Mouse (Mus musculus) kidney, postnatal 0 days (tissue): ENCODE measurements at regions not wholly inside any gene's neighbourhood (a gene's known extent, or its start where the extent isn't known, plus 50 kb on each side); places are given as distances from the start of the nearest gene placed in this dataset.

ENCODE experiments used
- ATAC-seq: fragments of 200-750 bp; cut with Nextera tagmentation; replicated peaks from 2 replicates; pipeline ENCODE4 v1.8.0; 2017; ENCODE audit warnings: low read depth, moderate number of reproducible peaks, moderate TSS enrichment, moderate library complexity; ENCODE audit not compliant: low FRiP score
- DNase-seq: peaks from one replicate; pipeline ENCODE4 v3.0.0-alpha.2; 2016; ENCODE audit warnings: low spot score
- H3K27ac ChIP-seq: fragments of 300-500 bp; sonication (generic); 2 replicates; pipeline ENCODE4 v1.5.1; 2014; ENCODE audit warnings: mild to moderate bottlenecking
- H3K27me3 ChIP-seq: fragments of 300-500 bp; sonication (generic); 2 replicates; pipeline ENCODE4 v1.6.1; 2014; ENCODE audit warnings: low read length, mixed read lengths; ENCODE audit not compliant: insufficient read depth
- H3K36me3 ChIP-seq: fragments of 300-500 bp; sonication (generic); 2 replicates; pipeline ENCODE4 v1.6.1; 2014; ENCODE audit warnings: low read length, mixed read lengths; ENCODE audit not compliant: insufficient read depth
- H3K4me1 ChIP-seq: fragments of 300-500 bp; sonication (generic); replicated peaks from 2 replicates; pipeline ENCODE4 v1.6.1; 2014; ENCODE audit warnings: antibody characterized with exemption, low read length, mixed read lengths; ENCODE audit not compliant: insufficient read depth
- H3K4me2 ChIP-seq: fragments of 300-500 bp; sonication (generic); 2 replicates; pipeline ENCODE4 v1.6.1; 2014; ENCODE audit warnings: mild to moderate bottlenecking, low read length, moderate library complexity, mixed read lengths
- H3K4me3 ChIP-seq: fragments of 300-500 bp; sonication (generic); replicated peaks from 2 replicates; pipeline ENCODE4 v1.5.1; 2014; ENCODE audit warnings: low read depth, low read length
- H3K9ac ChIP-seq: fragments of 300-500 bp; sonication (generic); 2 replicates; pipeline ENCODE4 v1.6.1; 2014; ENCODE audit warnings: low read depth, low read length
- H3K9me3 ChIP-seq: fragments of 300-500 bp; sonication (generic); replicated peaks from 2 replicates; pipeline ENCODE4 v1.6.1; 2016; ENCODE audit warnings: low read length, inconsistent platforms, mixed read lengths
- CTCF ChIP-seq: IDR thresholded peaks from 2 replicates; pipeline ENCODE4 v1.5.1; 2016; ENCODE audit warnings: antibody characterized with exemption, low read depth, mild to moderate bottlenecking, moderate library complexity
- WGBS: fragments of 180-500 bp; shearing (Covaris S2); extraction: QIAGEN DNeasy Blood & Tissue Kit; methylation state at CpG from one replicate; pipeline ENCODE4 v1.1.7; 2014; 5-methylcytosine and 5-hydroxymethylcytosine counted together

DNA sequence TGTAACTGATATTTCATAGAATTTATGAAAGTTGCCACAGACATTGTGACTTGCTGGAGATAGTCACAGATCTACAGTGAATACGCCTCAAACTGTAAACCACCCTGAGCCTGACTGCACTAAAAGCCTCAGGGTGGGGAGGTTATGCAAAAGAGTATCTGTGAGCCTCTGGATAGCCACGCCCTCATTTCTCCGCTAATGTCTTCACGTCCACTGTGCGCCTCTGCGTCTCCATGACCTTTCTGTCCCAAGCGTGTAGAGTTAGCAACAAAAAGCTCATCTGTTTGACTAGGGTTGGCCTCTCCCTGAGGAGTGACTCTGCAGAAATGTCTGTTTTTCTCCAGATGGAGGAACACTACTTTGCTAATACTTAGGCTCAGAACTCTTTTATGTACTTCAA lies 170.8 kb upstream of the Gm49356 start:
- Histone ChIP-seq H3K9me3 (no peaks in the 10 kb centered on the region), H3K36me3 (no peaks in the 10 kb centered on the region), H3K27me3 (no peaks in the 10 kb centered on the region), H3K4me3 (no peak overlapping the region), H3K4me2 (no peak overlapping the region), H3K4me1 (no peaks in the 10 kb centered on the region), H3K27ac (no peak overlapping the region), H3K9ac (no peak overlapping the region)
- no peak for TF ChIP-seq CTCF
- DNase-seq (no peak), ATAC-seq (no peak)
- WGBS: 78% methylated on average over 7 of the region's 7 CpGs

DNA sequence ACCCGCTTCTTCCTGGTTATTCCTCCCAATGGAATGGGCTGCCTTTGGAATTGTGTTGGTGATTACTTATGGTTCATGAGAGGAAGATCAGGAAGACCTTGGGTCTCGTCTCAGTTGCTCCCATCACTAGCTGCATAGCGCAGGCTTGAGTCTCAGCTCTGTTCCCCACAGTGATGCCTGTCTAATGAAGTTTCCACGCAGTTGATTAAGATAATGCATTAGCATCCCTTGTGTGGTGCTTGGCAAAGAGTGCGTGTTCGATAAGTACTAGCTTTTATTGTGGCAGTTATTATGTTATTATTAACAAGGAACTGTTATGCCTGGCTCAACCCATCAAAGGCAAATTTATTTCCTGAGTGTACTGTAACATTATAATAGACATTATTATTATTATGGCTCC lies 169.7 kb upstream of the Gm49356 start:
- Histone ChIP-seq H3K27me3 (no peaks in the 10 kb centered on the region), H3K4me1 (no peaks in the 10 kb centered on the region), H3K4me2 (no peak overlapping the region), H3K36me3 (no peaks in the 10 kb centered on the region), H3K9ac (no peak overlapping the region), H3K4me3 (no peak overlapping the region), H3K27ac (no peak overlapping the region), H3K9me3 (no peaks in the 10 kb centered on the region)
- ATAC-seq (no peak), DNase-seq (no peak)
- whole genome bisulfite sequencing: 86% methylated on average over 6 of the region's 6 CpGs
- no peak for TF ChIP-seq CTCF

DNA sequence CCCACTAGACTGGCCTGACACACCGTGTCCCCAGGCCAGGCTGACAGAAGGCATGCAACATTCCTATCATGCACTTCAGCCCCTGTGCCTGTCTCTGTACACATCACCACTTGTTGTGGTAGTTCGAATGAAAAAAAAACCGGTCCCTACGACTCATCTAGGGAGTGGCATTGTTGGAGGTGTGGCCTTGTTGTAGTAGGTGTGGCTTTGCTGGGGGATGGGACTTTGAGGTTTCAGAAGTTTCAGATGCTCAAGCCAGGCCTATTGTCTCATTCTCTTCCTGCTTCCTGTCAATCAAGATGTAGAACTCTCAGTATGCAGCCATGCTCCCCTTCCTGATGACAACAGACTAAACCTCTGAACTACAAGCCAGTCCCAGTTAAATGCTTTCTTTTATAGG lies 162.1 kb upstream of the Gm49356 start:
- no peak overlapping the region for H3K9ac ChIP-seq
- no peaks in the 10 kb centered on the region for H3K9me3 ChIP-seq
- H3K4me3 ChIP-seq: no peak overlapping the region
- no peak for TF ChIP-seq CTCF
- no peaks in the 10 kb centered on the region for H3K36me3 ChIP-seq
- no peak for DNase-seq
- no peak overlapping the region for H3K4me2 ChIP-seq
- 70% methylated on average over 4 of the region's 4 CpGs for WGBS
- H3K27ac ChIP-seq: no peak overlapping the region
- H3K4me1 ChIP-seq: 0 out of 2 replicates have a peak, but pooled peaks cover 2% of the 10 kb centered on the region
- H3K27me3 ChIP-seq: no peaks in the 10 kb centered on the region
- 0 out of 2 replicates have a peak, but pooled peaks have one; percentile 21 for ATAC-seq

DNA sequence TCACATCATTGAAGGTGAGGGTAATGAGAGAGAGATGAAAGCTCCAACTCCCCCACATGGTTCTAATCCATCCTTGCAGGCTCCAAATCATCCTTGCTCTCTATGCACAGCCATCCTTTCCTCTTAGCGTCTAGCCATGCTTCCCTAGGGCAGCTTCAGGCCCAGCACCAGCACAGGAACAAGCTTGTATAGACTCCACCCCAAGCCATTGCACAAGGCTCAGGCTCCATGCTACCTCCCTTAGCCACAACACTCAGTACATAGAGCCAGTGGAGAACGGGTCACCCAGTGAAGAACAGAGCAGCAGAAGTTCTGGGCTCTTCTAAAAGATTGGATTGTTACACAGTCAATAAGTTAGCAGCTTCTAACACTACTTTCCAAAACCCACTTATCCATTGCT lies 160.8 kb upstream of the Gm49356 start:
- no peaks in the 10 kb centered on the region for H3K9me3 ChIP-seq
- H3K4me3 ChIP-seq: no peak overlapping the region
- H3K4me1 ChIP-seq: 0 out of 2 replicates have a peak, but pooled peaks cover 5% of the 10 kb centered on the region
- TF ChIP-seq CTCF: no peak
- no peak overlapping the region for H3K27ac ChIP-seq
- H3K4me2 ChIP-seq: no peak overlapping the region
- H3K9ac ChIP-seq: no peak overlapping the region
- no peaks in the 10 kb centered on the region for H3K27me3 ChIP-seq
- DNase-seq: no peak
- H3K36me3 ChIP-seq: no peaks in the 10 kb centered on the region
- no peak for ATAC-seq
- WGBS: 95% methylated on average over 2 of the region's 2 CpGs

DNA sequence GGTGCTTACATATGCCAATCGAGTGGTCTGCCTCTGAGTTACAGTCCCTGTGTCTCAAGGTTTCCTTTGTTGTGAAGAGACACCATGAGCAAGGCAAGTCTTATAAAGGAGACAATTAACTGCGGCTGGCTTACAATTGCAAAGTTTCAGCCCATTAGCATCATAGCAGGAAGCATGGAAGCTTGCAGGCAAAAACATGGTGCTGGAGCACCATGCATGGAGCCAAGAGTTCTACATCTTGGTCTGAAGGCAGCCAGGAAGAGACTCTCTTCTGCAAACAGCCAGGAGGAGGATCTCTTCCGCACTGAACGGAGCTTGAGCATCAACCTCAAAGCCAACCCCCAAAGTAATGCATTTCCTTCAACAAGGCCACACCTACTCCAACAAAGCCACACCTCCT lies 158.2 kb upstream of the Gm49356 start:
- no peak overlapping the region for H3K27ac ChIP-seq
- no peak overlapping the region for H3K4me2 ChIP-seq
- TF ChIP-seq CTCF: no peak
- DNase-seq (no peak), ATAC-seq (no peak)
- no peak overlapping the region for H3K4me3 ChIP-seq
- H3K36me3 ChIP-seq: no peaks in the 10 kb centered on the region
- H3K9ac ChIP-seq: no peak overlapping the region
- no peaks in the 10 kb centered on the region for H3K9me3 ChIP-seq
- 56% methylated on average over 4 of the region's 4 CpGs for WGBS
- H3K4me1 ChIP-seq: 0 out of 2 replicates have a peak, but pooled peaks cover 5% of the 10 kb centered on the region
- no peaks in the 10 kb centered on the region for H3K27me3 ChIP-seq

- ATAC-seq: peak; percentile 53; the same call in 1 of the 2 replicates
Observed at GRCm38 (mm10) chr15:58731346-58731745, 157.8 kb upstream of the Gm49356 start.

More at GRCm38 (mm10) chr15:58731346-58731745, 157.8 kb upstream of the Gm49356 start:
- peak; percentile 59 for DNase-seq
- Histone ChIP-seq H3K4me3 (no peak overlapping the region), H3K9me3 (no peaks in the 10 kb centered on the region), H3K36me3 (no peaks in the 10 kb centered on the region), H3K9ac (no peak overlapping the region), H3K4me1 (0 out of 2 replicates have a peak, but pooled peaks cover 5% of the 10 kb centered on the region), H3K27me3 (no peaks in the 10 kb centered on the region), H3K4me2 (peak overlapping the region; percentile 34), H3K27ac (no peak overlapping the region)
- TF ChIP-seq CTCF: no peak
- WGBS: 27% methylated on average over 7 of the region's 7 CpGs
